Mouse (Mus musculus): ENCODE measurements around the gene Cenpi.

Gene Cenpi

DNA sequence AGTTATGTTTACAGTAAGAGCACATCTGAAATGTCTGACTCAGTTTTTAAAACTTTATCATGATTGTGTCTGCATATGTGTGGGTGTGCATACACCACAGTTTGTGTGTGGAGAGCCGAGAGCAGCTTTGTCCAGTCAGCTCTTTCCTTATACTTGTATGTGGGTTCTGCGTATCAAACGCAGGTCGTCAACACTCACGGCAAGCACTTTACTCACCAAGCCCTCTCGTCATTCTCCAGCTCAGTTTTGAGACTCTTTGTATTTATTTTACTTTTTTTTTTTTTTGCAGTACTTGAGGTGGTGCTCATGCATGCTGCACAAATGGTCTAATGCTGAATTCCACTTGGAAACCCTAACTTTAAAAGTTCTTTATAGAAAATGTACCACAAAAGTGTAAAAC is 42.3 kb downstream of the Cenpi start:
- in situ Hi-C loops (cut with MboI; ENCODE audit: low pct_unique_long_range_greater_than_20kb in 1 of 2, low sequenced_read_pairs in 2 of 2, unreplicated experiment in 1 of 2) = no loop called here

DNA sequence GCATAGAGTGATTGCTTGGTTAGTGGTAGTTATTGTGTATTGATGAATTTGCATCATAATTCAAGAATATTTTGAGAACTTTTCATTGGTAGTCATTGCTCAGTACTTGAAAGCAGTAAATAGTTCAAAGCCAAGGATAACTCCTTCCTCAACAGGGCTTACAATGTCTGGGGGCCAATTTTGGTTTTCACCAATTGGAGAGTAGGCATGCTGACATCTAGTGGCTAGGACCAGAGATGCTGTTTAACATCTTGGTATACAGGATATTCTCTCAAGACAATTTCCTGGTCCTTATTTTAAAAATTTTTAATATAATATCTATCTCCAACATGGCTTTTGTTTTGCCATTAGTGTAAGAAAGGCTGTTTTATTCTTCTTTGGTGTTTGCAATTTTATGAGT is 46.0 kb downstream of the Cenpi start:
- in situ Hi-C loops (cut with MboI; ENCODE audit: low pct_unique_long_range_greater_than_20kb in 1 of 2, low sequenced_read_pairs in 2 of 2, unreplicated experiment in 1 of 2) = no loop called here

DNA sequence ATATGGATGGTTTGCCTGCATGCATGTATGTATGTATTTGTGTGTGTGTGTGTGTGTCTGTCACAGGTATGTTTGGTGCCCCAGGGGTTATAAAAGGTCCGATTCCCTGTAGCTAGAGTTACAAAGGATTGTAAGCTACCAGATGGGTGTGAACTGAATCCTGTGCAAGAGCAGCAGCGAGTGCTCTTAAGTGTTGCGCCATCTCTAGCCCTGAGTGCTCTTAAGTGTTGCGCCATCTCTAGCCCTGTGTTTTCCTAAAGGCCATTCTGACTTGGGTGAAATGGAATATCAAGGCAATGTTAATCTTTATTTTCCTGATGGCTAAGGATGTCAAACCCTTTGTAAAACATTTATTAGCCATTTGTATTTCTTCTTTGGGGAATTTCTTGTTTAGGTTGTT is 51.5 kb downstream of the Cenpi start:
- in situ Hi-C loops (cut with MboI; ENCODE audit: low pct_unique_long_range_greater_than_20kb in 1 of 2, low sequenced_read_pairs in 2 of 2, unreplicated experiment in 1 of 2) = no loop called here

DNA sequence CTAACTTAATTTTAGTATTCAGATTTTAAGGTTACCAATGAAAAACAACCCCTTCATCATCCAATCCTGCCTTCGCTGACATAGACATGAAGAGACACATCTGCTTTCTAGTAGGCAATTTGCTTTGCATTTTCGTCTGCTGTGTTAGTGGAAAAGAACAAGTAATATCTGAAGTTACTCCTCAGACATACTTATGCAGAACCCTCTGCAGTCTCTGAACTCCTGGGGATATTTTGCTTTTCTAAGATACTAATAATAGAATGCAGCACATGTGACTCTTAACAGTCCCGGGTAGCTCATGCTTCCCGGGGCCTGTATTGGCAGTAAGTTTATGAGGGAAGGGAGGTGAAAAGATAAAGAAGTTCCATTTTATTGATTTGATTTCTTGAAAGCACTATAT is 54.3 kb downstream of the Cenpi start:
- in situ Hi-C loops (cut with MboI; ENCODE audit: low pct_unique_long_range_greater_than_20kb in 1 of 2, low sequenced_read_pairs in 2 of 2, unreplicated experiment in 1 of 2) = no loop called here

DNA sequence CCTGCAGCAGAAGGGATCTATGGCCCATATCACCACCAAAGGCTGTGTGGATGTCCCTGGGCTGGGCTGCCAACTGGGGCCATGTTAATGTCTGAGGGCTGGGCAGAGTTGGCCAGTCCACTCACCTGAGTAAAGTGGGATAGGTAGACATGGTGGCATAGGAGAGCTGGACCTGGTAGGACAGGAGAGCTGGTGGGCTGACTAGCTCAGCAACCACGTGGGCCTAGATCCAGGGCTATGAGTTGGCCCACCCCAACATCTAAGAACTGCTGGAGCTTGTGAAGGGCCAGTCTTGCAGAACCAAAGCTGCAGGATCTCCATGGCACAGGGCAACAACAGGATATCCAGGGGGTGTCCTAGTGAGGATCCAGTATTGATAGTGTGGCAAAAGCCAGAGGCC is 57.5 kb downstream of the Cenpi start:
- in situ Hi-C loops (cut with MboI; ENCODE audit: low pct_unique_long_range_greater_than_20kb in 1 of 2, low sequenced_read_pairs in 2 of 2, unreplicated experiment in 1 of 2) = no loop called here

DNA sequence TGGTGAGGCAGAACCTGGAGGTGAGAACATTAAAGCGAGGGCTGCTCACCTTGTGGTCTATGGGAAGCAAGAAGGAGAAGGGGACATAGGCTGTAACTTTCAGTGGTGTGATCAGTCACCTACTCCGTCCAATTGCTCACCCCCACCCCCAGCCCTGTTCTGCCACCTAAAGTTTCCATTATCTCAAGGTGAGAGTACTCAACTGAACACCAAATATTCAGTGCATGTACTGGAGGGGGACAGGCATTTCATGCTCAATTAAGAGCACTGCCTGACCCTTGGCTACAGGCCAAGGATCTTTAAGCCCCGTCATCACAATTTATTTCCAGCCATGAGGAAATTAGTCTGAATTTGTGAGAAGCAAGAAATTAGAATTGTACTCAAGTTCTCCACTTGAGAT is 58.7 kb downstream of the Cenpi start:
- in situ Hi-C loops (cut with MboI; ENCODE audit: low pct_unique_long_range_greater_than_20kb in 1 of 2, low sequenced_read_pairs in 2 of 2, unreplicated experiment in 1 of 2) = no loop called here

DNA sequence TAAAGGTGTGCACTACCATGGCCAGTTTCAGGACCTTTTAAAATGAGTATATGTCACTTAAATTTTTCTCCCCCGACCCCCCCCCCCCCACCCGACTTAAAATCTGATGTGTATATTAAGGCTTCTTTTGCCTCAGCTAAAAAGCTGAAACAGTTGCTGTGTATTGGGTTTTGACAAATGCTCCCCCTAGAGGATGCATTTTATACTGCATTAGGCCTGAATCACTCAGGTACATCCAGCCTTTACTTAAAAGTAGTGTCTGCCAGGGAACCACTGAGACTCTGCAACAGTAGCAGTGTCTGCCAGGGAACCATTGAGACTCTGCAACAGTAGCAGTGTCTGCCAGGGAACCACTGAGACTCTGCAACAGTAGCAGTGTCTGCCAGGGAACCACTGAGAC is 63.4 kb downstream of the Cenpi start:
- in situ Hi-C loops (cut with MboI; ENCODE audit: low pct_unique_long_range_greater_than_20kb in 1 of 2, low sequenced_read_pairs in 2 of 2, unreplicated experiment in 1 of 2) = no loop called here

DNA sequence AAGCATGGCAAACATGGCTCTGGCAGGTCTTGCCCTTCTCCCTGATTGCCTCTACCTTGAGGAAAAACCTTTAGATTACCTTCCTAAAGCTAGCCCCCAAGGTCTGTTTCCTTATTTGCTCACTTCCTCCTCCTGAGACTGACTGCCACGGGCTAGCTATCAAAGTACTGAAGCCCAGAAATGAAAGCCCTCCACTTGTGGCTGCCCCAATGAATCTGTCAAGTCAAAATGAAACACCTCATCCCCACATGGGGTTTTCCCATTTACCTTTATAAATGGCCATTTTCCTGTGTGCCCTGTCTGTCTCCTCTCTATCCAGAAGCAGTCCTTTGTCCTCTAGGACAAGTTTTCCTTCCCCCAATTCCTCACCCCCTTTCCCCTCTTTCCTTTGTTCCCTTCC is 66.3 kb downstream of the Cenpi start:
- in situ Hi-C loops (cut with MboI; ENCODE audit: low pct_unique_long_range_greater_than_20kb in 1 of 2, low sequenced_read_pairs in 2 of 2, unreplicated experiment in 1 of 2) = no loop called here

DNA sequence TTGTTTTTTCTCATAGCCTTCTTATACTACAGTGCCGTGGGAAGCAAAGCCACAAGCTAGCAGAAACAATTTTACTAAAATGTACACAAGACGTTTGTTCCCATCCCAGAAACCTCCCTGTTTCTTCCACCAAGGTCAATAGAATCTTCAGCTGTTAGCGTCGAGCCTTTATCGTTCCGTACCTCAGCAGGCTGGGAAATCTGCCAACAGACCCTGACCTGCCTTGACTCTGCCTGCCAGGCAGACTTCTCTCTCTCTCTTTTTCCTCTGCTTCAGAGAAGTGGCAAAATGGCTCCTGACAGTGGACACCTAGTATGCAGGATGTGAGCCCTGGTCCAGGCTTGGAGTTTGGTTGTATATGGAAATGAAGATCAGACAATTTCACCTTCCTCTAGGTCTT is 77.0 kb downstream of the Cenpi start:
- in situ Hi-C loops (cut with MboI; ENCODE audit: low pct_unique_long_range_greater_than_20kb in 1 of 2, low sequenced_read_pairs in 2 of 2, unreplicated experiment in 1 of 2) = no loop called here

DNA sequence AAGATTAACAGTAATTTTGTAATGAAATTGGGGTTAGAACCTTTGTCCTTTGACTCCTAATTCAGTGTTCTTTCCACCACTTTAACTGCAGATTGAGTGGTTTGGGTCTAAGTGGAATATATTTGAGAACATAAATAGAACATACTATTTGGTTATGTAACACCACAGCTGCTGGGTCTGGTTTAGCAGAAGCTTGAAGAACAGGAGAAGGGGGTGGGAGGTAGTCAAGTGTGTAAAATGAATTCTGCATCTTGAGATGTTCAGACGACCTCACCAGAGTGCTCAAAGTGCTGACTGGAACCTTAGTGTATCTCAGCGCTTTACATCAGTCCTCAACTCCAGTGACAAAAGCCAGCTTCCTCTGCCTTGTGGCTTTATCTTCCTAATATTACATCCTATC is 91.1 kb downstream of the Cenpi start:
- in situ Hi-C loops (cut with MboI; ENCODE audit: low pct_unique_long_range_greater_than_20kb in 1 of 2, low sequenced_read_pairs in 2 of 2, unreplicated experiment in 1 of 2) = no loop called here

DNA sequence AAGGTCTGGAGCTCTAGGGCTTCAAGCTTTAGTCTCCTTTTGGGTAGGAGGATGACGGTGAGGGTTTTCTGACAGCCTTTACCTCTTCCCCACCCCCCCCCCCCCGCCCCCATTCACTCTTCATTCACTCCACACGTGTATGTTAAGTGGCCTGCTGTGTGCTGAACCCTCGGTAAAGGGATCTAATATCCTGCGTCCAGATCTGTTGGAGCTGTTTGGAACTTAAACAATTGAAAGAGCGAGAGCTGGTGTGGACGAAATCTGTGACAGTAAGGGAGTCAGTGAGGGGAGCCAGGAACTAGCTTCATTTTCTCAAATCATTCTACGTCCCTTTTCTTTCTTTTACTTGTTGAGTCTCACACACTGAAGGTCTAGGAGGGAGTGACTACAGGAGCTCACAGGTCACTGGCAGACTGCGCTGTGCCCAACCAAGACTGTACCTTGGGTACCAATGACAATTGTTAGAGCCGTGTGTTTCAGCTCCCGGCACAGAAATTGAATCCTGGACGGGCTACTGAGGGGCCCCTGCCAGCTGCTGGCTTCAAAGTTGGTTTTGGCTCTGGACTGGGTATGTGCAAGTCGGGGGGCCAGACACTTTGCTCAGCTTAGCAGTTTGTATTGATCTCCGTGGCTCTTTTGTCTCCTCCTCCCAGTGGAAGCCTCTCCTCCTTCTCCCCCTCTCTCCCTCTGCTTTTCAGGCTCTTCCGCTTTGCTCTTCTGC is 96.1 kb downstream of the Cenpi start, which contains the start of gene Drp2:
Drp2 (plus strand) TSS at position 689 of the 721 bp plus-strand sequence.
- in situ Hi-C loops (cut with MboI; ENCODE audit: low pct_unique_long_range_greater_than_20kb in 1 of 2, low sequenced_read_pairs in 2 of 2, unreplicated experiment in 1 of 2) = no loop called here

DNA sequence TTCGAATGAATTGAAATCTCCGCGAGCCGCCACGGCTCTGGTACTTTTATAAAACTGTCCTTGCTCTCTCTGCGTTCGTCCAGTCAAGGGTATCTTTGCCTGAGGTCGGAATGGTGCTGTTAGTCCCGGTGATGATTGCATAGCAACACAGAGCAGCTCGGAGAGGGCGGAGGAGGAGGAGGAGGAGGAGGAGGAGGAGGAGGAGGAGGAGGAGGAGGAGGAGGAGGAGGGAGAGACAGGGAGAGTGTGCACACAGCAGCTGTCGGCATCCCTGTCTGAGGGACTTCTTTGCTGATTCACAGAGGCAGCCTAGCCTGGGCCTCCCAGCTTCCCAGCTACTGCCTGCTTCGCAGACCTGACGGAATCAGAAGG is 96.7 kb downstream of the Cenpi start:
- in situ Hi-C loops (cut with MboI; ENCODE audit: low pct_unique_long_range_greater_than_20kb in 1 of 2, low sequenced_read_pairs in 2 of 2, unreplicated experiment in 1 of 2) = no loop called here

DNA sequence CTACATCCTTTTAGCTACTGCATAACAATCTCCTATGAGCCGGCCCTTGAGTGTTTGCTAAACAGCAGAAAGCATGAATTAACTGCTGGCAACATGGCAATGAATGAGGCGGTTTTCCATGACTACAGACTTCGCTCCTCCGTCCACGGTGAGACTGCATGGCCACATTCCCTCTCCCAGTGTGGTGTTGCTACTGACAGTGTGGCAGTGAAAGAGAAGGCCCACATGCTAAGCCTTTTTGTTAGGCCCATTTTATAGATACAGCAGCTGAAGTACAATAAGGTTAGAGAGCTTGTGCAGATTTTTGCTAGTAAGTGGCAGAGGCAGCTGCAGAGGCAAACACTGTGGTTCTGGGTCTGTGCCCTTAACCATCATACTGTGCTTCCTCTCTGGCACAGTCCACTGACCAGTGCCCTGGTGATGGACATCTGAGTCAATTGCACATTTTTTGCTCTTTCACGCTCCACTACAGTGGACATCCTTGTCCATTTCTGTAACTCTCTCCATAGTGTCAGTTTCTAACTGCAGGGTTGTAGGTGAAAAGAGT is 101.5 kb downstream of the Cenpi start:
- in situ Hi-C loops (cut with MboI; ENCODE audit: low pct_unique_long_range_greater_than_20kb in 1 of 2, low sequenced_read_pairs in 2 of 2, unreplicated experiment in 1 of 2) = no loop called here

DNA sequence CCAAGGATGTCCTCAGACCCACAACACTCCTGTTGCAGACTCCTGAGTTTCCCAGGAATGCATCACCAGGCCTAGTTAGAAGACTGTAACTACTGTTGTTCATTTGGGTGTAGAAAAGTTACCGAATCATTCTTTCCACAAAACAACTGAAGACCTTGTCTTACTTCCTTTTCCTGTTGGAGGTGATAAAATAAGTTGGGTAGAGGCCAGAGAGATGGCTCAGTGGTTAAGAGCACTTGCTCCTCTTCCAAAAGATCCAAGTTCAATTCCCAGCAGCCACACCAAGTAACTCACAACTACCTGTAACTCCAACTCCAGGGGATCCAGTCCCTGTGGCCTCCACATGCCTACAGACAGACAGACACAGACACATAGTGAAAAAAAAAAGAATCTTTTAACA is 104.2 kb downstream of the Cenpi start:
- in situ Hi-C loops (cut with MboI; ENCODE audit: low pct_unique_long_range_greater_than_20kb in 1 of 2, low sequenced_read_pairs in 2 of 2, unreplicated experiment in 1 of 2) = no loop called here
